Mouse (Mus musculus) bone marrow, adult 2 months (tissue): ENCODE results near the gene Cirbp. TPM values are rescaled to one million over a fixed set of nuclear protein-coding genes. Genes with fewer than 3 reads are reported as not detected.

Experiments used
- H3K27ac ChIP-seq: fragments of 200-500 bp; 2 replicates; pipeline ENCODE4 v1.5.1; 2012; ENCODE audit warnings: low read depth, mild to moderate bottlenecking, control low read depth, inconsistent platforms, low read length; ENCODE audit not compliant: control insufficient read depth, poor library complexity, insufficient read depth
- H3K4me1 ChIP-seq: fragments of 200-500 bp; 2 replicates; pipeline ENCODE4 v1.6.1; 2011; ENCODE audit warnings: low read length; ENCODE audit not compliant: control insufficient read depth, insufficient read depth
- H3K4me3 ChIP-seq: fragments of 200-500 bp; replicated peaks from 2 replicates; pipeline ENCODE3; 2011; ENCODE audit warnings: mild to moderate bottlenecking, low read depth, low read length, control low read depth; ENCODE audit not compliant: control insufficient read depth
- CTCF ChIP-seq: fragments of 200-500 bp; IDR thresholded peaks from 2 replicates; pipeline ENCODE4 v1.5.1; 2011; ENCODE audit warnings: low read length, control low read depth; ENCODE audit not compliant: control insufficient read depth, insufficient read depth
- POLR2A ChIP-seq: fragments of 200-500 bp; IDR thresholded peaks from 2 replicates; pipeline ENCODE4 v1.6.1; 2011; ENCODE audit warnings: low read depth, mild to moderate bottlenecking, control low read depth, low read length, borderline replicate concordance; ENCODE audit not compliant: control insufficient read depth
- WGBS: fragments of 180-500 bp; shearing (Covaris S2); methylation state at CpG from one replicate; pipeline ENCODE4 v1.1.7; 2018; 5-methylcytosine and 5-hydroxymethylcytosine counted together
- polyA plus RNA-seq: library from polyadenylated mRNA; stranded (reverse); fragments of >200 nt; gene quantifications from 2 replicates; pipeline ENCODE4 v1.2.4, GENCODE M21; 2011; ENCODE audit warnings: low replicate concordance; ENCODE audit not compliant: missing spikeins, insufficient read depth, insufficient read length

Gene Cirbp
- polyA plus RNA-seq, 1 experiment: 277 TPM

DNA sequence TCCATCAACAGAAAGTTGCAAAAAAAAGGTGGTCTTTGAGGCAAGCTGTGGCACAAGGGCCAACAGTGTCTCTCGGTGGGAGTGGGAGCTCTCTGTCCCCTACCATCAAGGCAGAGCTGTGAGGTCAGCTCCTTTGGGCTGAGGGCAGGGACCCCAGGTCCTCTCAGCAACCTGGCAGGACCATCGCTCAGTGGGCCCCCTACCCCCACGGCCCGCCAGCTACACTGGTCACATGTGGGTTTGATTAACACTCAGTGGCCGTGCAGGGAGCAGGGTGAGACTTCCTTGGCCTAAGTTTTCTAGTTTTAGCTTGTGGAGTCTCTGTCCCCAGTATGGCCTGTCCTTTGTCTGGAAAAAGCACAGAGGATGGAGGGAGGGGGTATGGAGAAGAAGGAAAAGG lies 15.0 kb downstream of the Cirbp start:
- WGBS: 80% methylated on average over 5 of the region's 5 CpGs
- no peak overlapping the region for H3K4me3 ChIP-seq
- no peak for TF ChIP-seq CTCF
- no peak for TF ChIP-seq POLR2A
- H3K4me1 ChIP-seq: no peaks in the 10 kb centered on the region
- no peak overlapping the region for H3K27ac ChIP-seq

DNA sequence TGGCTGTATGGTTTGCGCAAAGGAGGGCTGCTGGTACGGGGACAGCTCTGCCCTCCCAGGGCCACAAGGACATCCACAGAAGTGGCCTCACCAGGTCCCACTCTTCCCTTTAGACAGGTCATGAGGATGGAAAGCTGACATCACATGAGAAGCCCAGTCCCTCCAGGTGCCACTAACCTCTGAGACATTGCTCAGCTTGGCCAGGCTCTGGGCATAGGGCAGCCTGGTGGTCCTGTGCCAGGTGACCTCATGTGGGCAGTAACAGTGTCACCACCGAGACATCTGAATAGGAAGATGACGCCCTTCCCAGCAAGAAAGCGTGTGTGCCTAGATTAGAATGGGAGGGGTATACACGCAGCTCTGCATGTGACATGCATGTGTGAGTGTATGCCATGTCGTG lies 16.8 kb downstream of the Cirbp start:
- Histone ChIP-seq H3K4me3 (no peak overlapping the region), H3K27ac (no peak overlapping the region), H3K4me1 (no peaks in the 10 kb centered on the region)
- TF ChIP-seq CTCF (no peak), POLR2A (no peak)
- WGBS: 84% methylated on average over 7 of the region's 7 CpGs

DNA sequence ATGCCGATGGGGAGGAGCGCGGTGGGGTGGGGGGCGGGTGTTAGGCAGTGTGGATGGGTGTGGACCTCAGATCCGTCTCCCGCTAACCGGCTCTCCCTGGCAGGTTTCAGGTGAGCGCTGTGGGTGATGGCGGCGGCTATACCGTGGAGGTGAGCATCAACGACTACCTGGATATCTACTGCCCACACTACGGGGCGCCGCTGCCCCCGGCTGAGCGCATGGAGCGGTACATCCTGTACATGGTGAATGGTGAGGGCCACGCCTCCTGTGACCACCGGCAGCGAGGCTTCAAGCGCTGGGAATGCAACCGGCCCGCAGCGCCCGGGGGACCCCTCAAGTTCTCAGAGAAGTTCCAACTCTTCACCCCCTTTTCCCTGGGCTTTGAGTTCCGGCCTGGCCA lies 20.9 kb downstream of the Cirbp start:
- Histone ChIP-seq H3K4me1 (no peaks in the 10 kb centered on the region), H3K4me3 (no peak overlapping the region), H3K27ac (no peak overlapping the region)
- WGBS: 30% methylated on average over 27 of the region's 27 CpGs
- no peak for TF ChIP-seq CTCF
- TF ChIP-seq POLR2A: no peak

DNA sequence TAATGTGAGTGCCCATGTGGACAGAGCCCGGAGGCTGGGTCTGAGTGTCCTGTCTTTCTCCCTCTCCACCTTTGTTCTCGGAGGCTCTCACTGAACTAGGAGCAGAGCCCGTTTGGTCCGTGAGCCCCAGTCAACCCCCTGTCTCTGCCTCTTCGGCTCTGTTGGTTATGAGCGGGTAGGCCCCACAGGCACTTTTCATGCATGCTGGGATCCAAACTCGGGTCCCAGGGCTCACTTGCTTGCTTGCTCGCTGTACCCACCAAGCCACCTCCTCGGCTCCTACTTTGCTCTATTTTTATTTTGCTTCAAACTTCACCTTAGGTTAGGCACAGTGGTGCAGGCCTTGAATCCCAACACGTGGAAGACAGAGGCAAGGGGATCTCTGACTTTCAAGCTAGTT lies 22.0 kb downstream of the Cirbp start:
- TF ChIP-seq POLR2A: no peak
- TF ChIP-seq CTCF: no peak
- 78% methylated on average over 10 of the region's 10 CpGs for WGBS
- H3K4me1 ChIP-seq: no peaks in the 10 kb centered on the region

DNA sequence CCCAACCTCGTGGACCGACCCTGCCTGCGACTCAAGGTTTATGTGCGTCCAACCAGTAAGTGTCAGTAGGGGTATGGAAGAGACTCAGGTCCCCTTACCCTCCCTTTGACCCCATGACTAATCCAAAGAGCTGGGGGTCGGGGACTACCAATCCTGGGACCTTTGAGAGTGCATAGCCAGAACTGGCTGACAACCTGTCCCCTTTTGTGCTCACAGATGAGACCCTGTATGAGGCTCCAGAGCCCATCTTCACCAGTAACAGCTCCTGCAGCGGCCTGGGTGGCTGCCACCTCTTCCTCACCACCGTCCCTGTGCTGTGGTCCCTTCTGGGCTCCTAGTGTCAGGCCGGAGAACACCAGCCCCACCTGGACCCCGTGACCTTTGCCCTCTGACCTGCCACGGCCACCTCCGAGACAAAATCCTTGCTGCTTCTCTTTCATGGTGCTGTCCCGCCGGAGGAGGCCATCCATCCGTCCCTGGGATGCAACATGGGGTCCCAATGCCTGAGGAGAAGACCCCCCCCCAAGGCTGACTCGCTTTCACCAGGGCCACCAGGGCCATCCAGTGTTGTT lies 22.8 kb downstream of the Cirbp start:
- WGBS: 84% methylated on average over 15 of the region's 15 CpGs
- Histone ChIP-seq H3K27ac (no peak overlapping the region), H3K4me1 (no peaks in the 10 kb centered on the region), H3K4me3 (no peak overlapping the region)
- TF ChIP-seq POLR2A (no peak), CTCF (no peak)

More for the DNA sequence above, 22.0 kb downstream of the Cirbp start:
- H3K27ac ChIP-seq: no peak overlapping the region
- H3K4me3 ChIP-seq: no peak overlapping the region

DNA sequence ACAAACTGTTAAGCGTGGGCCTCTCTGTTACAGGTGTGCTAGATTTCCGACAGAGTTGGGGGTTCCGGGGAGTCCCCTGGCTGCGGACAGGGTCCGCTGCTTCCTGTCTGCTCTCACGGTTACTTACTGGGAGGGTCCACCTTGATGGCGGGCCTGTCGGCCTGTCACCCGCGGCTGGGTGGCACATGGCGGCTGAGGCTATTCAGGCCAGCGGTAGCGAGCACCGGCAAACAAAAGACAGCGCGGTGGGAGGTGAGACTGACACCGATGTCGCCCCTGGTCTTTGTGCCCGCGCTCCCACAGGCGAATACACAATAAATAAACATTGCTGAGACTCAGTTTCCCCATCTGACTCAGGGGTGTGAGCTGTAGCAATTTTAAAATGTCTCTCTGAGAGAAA lies 24.2 kb downstream of the Cirbp start:
- Histone ChIP-seq H3K4me1 (no peaks in the 10 kb centered on the region), H3K27ac (no peak overlapping the region), H3K4me3 (no peak overlapping the region)
- WGBS: 6% methylated on average over 21 of the region's 21 CpGs
- TF ChIP-seq POLR2A (no peak), CTCF (no peak)

DNA sequence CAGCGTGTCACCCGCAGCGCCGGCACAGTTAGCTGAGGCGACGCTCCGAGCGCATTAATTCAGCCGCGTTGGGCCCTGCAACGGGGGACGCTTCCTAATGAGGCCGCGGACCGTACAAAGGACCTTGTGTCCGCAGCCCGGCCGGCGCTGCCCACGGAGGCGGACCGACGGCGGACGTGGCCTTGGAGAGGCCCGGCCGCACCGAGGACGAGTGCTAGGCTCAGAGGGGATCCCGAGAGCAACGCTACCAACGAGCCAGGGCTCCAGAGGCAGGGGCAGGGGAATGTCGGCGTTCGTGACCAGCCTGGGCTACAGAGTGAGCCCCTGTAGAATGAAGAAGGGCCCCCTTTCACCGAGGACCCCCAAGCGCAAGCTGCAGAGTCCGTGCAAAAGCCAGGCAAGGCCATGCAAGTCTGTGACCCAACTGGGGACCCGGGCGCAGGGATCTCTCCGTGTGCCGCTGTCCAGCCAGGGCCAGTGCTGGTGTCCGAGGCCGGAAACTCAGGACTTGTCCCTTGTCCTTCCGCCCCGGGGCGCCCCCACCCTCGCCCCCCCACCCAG lies 24.8 kb downstream of the Cirbp start:
- Histone ChIP-seq H3K4me3 (no peak overlapping the region), H3K4me1 (no peaks in the 10 kb centered on the region), H3K27ac (no peak overlapping the region)
- no peak for TF ChIP-seq CTCF
- TF ChIP-seq POLR2A: no peak
- 2% methylated on average over 48 of the region's 48 CpGs for whole genome bisulfite sequencing

DNA sequence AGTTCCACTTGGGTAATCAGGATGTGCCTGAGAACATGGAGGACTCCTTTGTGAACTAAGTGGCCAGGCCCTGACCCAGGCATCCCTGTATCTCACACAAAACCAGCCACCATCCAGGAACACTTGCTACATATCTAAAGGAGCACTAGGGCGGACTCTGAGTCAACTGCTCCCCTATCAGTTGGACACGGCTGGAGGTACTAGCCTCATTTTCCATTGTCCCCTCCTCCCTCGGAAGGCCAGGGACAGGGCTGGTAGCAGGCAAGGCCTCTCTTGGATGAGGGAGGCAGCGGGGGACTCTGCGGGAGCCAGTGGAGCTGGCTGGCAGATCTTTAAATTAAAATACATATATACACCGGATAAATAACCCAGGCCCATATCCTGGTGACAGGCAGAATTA lies 28.2 kb downstream of the Cirbp start:
- Histone ChIP-seq H3K4me1 (no peaks in the 10 kb centered on the region), H3K27ac (no peak overlapping the region), H3K4me3 (no peak overlapping the region)
- TF ChIP-seq CTCF: no peak
- no peak for TF ChIP-seq POLR2A
- WGBS: 88% methylated on average over 6 of the region's 6 CpGs

DNA sequence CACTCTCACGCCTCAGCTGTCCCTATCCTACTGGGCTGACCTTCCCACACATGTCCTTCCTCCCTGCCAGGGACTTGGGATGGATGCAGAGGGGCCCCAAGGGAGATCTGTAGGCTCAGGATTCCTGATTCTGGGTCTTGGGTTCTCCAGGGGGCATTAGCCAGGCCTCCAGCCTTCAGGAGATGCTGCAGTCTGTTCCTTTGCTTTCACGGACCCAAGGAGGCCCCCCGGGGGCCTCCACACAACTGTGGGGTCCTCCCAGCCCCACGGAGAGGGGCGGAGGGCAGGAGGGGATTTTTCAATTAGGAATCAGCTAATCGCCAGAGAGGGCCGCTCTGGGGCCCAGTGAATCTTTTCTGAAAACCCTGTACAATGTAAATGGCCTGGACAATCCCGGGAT lies 28.7 kb downstream of the Cirbp start:
- H3K4me3 ChIP-seq: no peak overlapping the region
- H3K4me1 ChIP-seq: no peaks in the 10 kb centered on the region
- 77% methylated on average over 8 of the region's 8 CpGs for WGBS
- TF ChIP-seq POLR2A (no peak), CTCF (no peak)
- H3K27ac ChIP-seq: no peak overlapping the region
